Mouse (Mus musculus): ENCODE data around the gene Rnf167.

Rnf167 gene

GRCm38 (mm10) chr11:70654923-70655570 lies 8.0 kb downstream of the Rnf167 start:
- no peak for DNase-seq (ENCODE audit: extremely low read depth, low read depth, low spot score)

- DNase-seq (ENCODE audit: extremely low read depth, low read depth, low spot score), result no peak
Measured at GRCm38 (mm10) chr11:70655571-70656455, 8.8 kb downstream of the Rnf167 start.

- DNase-seq (ENCODE audit: extremely low read depth, low read depth, low spot score), result no peak
Measured at GRCm38 (mm10) chr11:70656456-70656927, 9.5 kb downstream of the Rnf167 start.

- no peak for DNase-seq (ENCODE audit: extremely low read depth, low read depth, low spot score)
Measured at GRCm38 (mm10) chr11:70656964-70657363, 9.9 kb downstream of the Rnf167 start, which contains the start of gene Eno3. Eno3 (plus strand) TSS chr11:70657202.

- DNase-seq (ENCODE audit: extremely low read depth, low read depth, low spot score), result no peak
Measured at GRCm38 (mm10) chr11:70657573-70657972, 10.5 kb downstream of the Rnf167 start.

- no peak for DNase-seq (ENCODE audit: extremely low read depth, low read depth, low spot score)
Measured at GRCm38 (mm10) chr11:70657991-70658390, 11.0 kb downstream of the Rnf167 start.

- DNase-seq (ENCODE audit: extremely low read depth, low read depth, low spot score), result no peak
Measured at GRCm38 (mm10) chr11:70658521-70658920, 11.5 kb downstream of the Rnf167 start.

GRCm38 (mm10) chr11:70658942-70659341 lies 11.9 kb downstream of the Rnf167 start:
- DNase-seq (ENCODE audit: extremely low read depth, low read depth, low spot score), result no peak

- DNase-seq (ENCODE audit: extremely low read depth, low read depth, low spot score), result no peak
Measured at GRCm38 (mm10) chr11:70660571-70660970, 13.5 kb downstream of the Rnf167 start.

- no peak for DNase-seq (ENCODE audit: extremely low read depth, low read depth, low spot score)
Measured at GRCm38 (mm10) chr11:70663101-70663500, 16.1 kb downstream of the Rnf167 start.

GRCm38 (mm10) chr11:70663957-70664356 lies 16.9 kb downstream of the Rnf167 start:
- DNase-seq (ENCODE audit: extremely low read depth, low read depth, low spot score), result no peak

GRCm38 (mm10) chr11:70664741-70665140 lies 17.7 kb downstream of the Rnf167 start:
- no peak for DNase-seq (ENCODE audit: extremely low read depth, low read depth, low spot score)

GRCm38 (mm10) chr11:70666687-70667086 lies 19.7 kb downstream of the Rnf167 start:
- no peak for DNase-seq (ENCODE audit: extremely low read depth, low read depth, low spot score)

- DNase-seq (ENCODE audit: extremely low read depth, low read depth, low spot score), result no peak
Measured at GRCm38 (mm10) chr11:70667271-70668150, 20.5 kb downstream of the Rnf167 start.

- no peak for DNase-seq (ENCODE audit: extremely low read depth, low read depth, low spot score)
Measured at GRCm38 (mm10) chr11:70668335-70668770, 21.3 kb downstream of the Rnf167 start.

GRCm38 (mm10) chr11:70668771-70669505 lies 21.9 kb downstream of the Rnf167 start, which contains the start of gene Spag7:
Spag7 (minus strand) TSS chr11:70669416.
- peak; percentile 98 for DNase-seq (ENCODE audit: extremely low read depth, low read depth, low spot score)

- DNase-seq (ENCODE audit: extremely low read depth, low read depth, low spot score), result no peak
Measured at GRCm38 (mm10) chr11:70669582-70670345, 22.7 kb downstream of the Rnf167 start.

GRCm38 (mm10) chr11:70670483-70670882 lies 23.4 kb downstream of the Rnf167 start:
- no peak for DNase-seq (ENCODE audit: extremely low read depth, low read depth, low spot score)

- no peak for DNase-seq (ENCODE audit: extremely low read depth, low read depth, low spot score)
Measured at GRCm38 (mm10) chr11:70671333-70672047, 24.5 kb downstream of the Rnf167 start.
